ENCODE assay signal across 16 mouse cellular contexts in the genomic region with DNA sequence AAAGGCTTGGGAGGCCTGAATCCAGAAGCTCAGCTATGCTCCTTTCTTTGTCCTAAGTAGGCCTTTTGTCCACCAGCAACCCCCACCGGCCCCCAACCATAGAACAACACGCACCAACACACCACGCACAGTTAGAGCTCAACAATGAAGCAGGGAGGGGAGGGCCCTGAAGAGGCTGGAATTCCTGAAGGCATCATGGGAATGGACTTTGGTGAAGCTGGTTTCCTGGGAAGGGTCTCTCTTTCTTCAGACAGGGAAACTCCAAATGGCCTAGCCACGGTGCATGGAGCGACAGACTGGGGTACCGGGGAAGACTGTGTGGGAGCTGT.
DNase-seq lines count a peak whose midpoint lies in the region; ATAC-seq lines count a peak whose summit lies in the region.
"Had no signal": no experiment of that assay in that cellular context is flagged by ENCODE, and none has a peak within 500 bp of the region (broad histone marks: within the 10 kb centered on the region; RNA-seq: fewer than 3 reads in every experiment).

No protein-coding gene starts in this region.

- peaks cover 61% of the 10 kb centered on the region for H3K27me3 ChIP-seq in kidney, embryonic 15.5 days
- peaks cover 6% of the 10 kb centered on the region; the same call in 1 of the 2 replicates for H3K27me3 ChIP-seq in forebrain, embryonic 11.5 days (ENCODE audit: control insufficient read depth, insufficient read depth, low read length)
- 0 out of 2 replicates have a peak, but pooled peaks cover 14% of the 10 kb centered on the region for H3K27me3 ChIP-seq in hindbrain, embryonic 15.5 days
- H3K27me3 ChIP-seq in midbrain, embryonic 16.5 days (ENCODE audit: control insufficient read depth, insufficient read depth, low read depth, low read length) = peaks cover 5% of the 10 kb centered on the region

- DNase-seq in kidney, adult 11 months = no peak
- no peak for DNase-seq in forebrain, embryonic 11.5 days (ENCODE audit: low spot score)
- DNase-seq in gastrocnemius, postnatal 4 days (ENCODE audit: low spot score in 2 of 2) = no peak
- no peak for DNase-seq in urinary bladder, postnatal 14 days (ENCODE audit: low spot score)
- no peak for DNase-seq in spleen, postnatal 14 days (ENCODE audit: low spot score in 2 of 2)
- DNase-seq: adrenal gland, postnatal 14 days; B cell, adult 2 months; cerebellum, postnatal 10 days; gastrocnemius, postnatal 10 days; heart, postnatal 36 days; liver, postnatal 0 days; thymus, adult 18-20 months had no signal

- H3K4me2 ChIP-seq in kidney, embryonic 15.5 days = peak overlapping the region; percentile 33
- H3K4me2 ChIP-seq in forebrain, embryonic 11.5 days (ENCODE audit: low read depth, low read length, severe bottlenecking) = 0 out of 2 replicates have a peak overlapping the region, but pooled peaks have one; percentile 8
- H3K4me2 ChIP-seq in hindbrain, embryonic 15.5 days = 0 out of 2 replicates have a peak overlapping the region, but pooled peaks have one; percentile 17
- H3K4me2 ChIP-seq in midbrain, embryonic 16.5 days (ENCODE audit: low read length) = no peak overlapping the region

- peak overlapping the region; percentile 74 for H3K27ac ChIP-seq in kidney, embryonic 15.5 days
- H3K27ac ChIP-seq in forebrain, embryonic 11.5 days (ENCODE audit: low read depth, low read length) = peak overlapping the region; percentile 58; the same call in 1 of the 2 replicates
- H3K27ac ChIP-seq in hindbrain, embryonic 15.5 days (replicated peaks) = no peak overlapping the region
- H3K27ac ChIP-seq in midbrain, embryonic 16.5 days (ENCODE audit: low read length) = peak overlapping the region; percentile 42; the same call in 1 of the 2 replicates
- H3K27ac ChIP-seq: macrophage had no signal

- peaks cover 11% of the 10 kb centered on the region for H3K36me3 ChIP-seq in kidney, embryonic 15.5 days
- no peaks in the 10 kb centered on the region; the same call in 1 of the 2 replicates for H3K36me3 ChIP-seq in forebrain, embryonic 11.5 days (ENCODE audit: control insufficient read depth, insufficient read depth, low read length)
- no peaks in the 10 kb centered on the region for H3K36me3 ChIP-seq in hindbrain, embryonic 15.5 days
- no peaks in the 10 kb centered on the region for H3K36me3 ChIP-seq in midbrain, embryonic 16.5 days (ENCODE audit: control insufficient read depth, insufficient read depth, low read length)

- no peak for ATAC-seq in kidney, embryonic 15.5 days (replicated peaks; ENCODE audit: low FRiP score)
- ATAC-seq in forebrain, embryonic 11.5 days (replicated peaks; ENCODE audit: low FRiP score) = peak; percentile 39; the same call in 1 of the 2 replicates
- ATAC-seq in hindbrain, embryonic 15.5 days (ENCODE audit: low FRiP score, low read depth) = no peak
- ATAC-seq in midbrain, embryonic 16.5 days = no peak
- ATAC-seq: liver, postnatal 0 days had no signal

- 22% methylated on average over 6 of the region's 6 CpGs for WGBS in kidney, embryonic 15.5 days
- 10% methylated on average over 6 of the region's 6 CpGs for WGBS in forebrain, embryonic 11.5 days
- WGBS in hindbrain, embryonic 15.5 days = 23% methylated on average over 6 of the region's 6 CpGs
- WGBS in midbrain, embryonic 16.5 days = 17% methylated on average over 6 of the region's 6 CpGs

- H3K4me1 ChIP-seq in kidney, embryonic 15.5 days = peaks cover 76% of the 10 kb centered on the region
- H3K4me1 ChIP-seq in forebrain, embryonic 11.5 days (replicated peaks; ENCODE audit: control insufficient read depth, insufficient read depth, low read length) = peaks cover 25% of the 10 kb centered on the region
- H3K4me1 ChIP-seq in hindbrain, embryonic 15.5 days (replicated peaks) = peaks cover 47% of the 10 kb centered on the region
- H3K4me1 ChIP-seq in midbrain, embryonic 16.5 days (ENCODE audit: control insufficient read depth, insufficient read depth, low read length) = peaks cover 51% of the 10 kb centered on the region

- H3K9me3 ChIP-seq in kidney, embryonic 15.5 days (replicated peaks) = no peaks in the 10 kb centered on the region
- H3K9me3 ChIP-seq in forebrain, embryonic 11.5 days (ENCODE audit: control insufficient read depth, low read length) = no peaks in the 10 kb centered on the region
- H3K9me3 ChIP-seq in hindbrain, embryonic 15.5 days = no peaks in the 10 kb centered on the region
- H3K9me3 ChIP-seq in midbrain, embryonic 16.5 days (replicated peaks; ENCODE audit: control insufficient read depth, low read length, poor library complexity, severe bottlenecking) = no peaks in the 10 kb centered on the region

- H3K4me3 ChIP-seq in kidney, embryonic 15.5 days (replicated peaks) = no peak overlapping the region
- H3K4me3 ChIP-seq in forebrain, embryonic 11.5 days (ENCODE audit: low read depth, low read length) = no peak overlapping the region
- H3K4me3 ChIP-seq in hindbrain, embryonic 15.5 days = no peak overlapping the region
- H3K4me3 ChIP-seq in midbrain, embryonic 16.5 days (ENCODE audit: low read depth, low read length) = no peak overlapping the region

- H3K9ac ChIP-seq in kidney, embryonic 15.5 days = no peak overlapping the region
- peak overlapping the region; percentile 23; the same call in 1 of the 2 replicates for H3K9ac ChIP-seq in forebrain, embryonic 11.5 days (ENCODE audit: low read length)
- H3K9ac ChIP-seq in hindbrain, embryonic 15.5 days = no peak overlapping the region
- no peak overlapping the region for H3K9ac ChIP-seq in midbrain, embryonic 16.5 days (ENCODE audit: low read depth, low read length)
- H3K9ac ChIP-seq: liver, postnatal 0 days had no signal
